Mouse (Mus musculus) thymus, postnatal 4 days (tissue): ENCODE data around the gene Col11a1.
A peak's percentile ranks its signal among the peaks of the same experiment; 100 is the strongest.

Experiments
- DNase-seq: peaks from one replicate; pipeline ENCODE4 v3.0.0; 2021

Gene Col11a1

GRCm38 (mm10) chr3:114029971-114030635 is at the start of gene Col11a1:
Gene Col11a1, plus strand, starts transcription at chr3:114030540.
- no peak for DNase-seq

- DNase-seq, result no peak
Measured at GRCm38 (mm10) chr3:113990936-113991335, 39.4 kb upstream of the Col11a1 start.

GRCm38 (mm10) chr3:114030886-114031285 is 546 bp downstream of the Col11a1 start:
- no peak for DNase-seq

- DNase-seq, result no peak
Measured at GRCm38 (mm10) chr3:114031351-114032213, 1.2 kb downstream of the Col11a1 start.

- no peak for DNase-seq
Measured at GRCm38 (mm10) chr3:114032333-114032732, 2.0 kb downstream of the Col11a1 start.

GRCm38 (mm10) chr3:114052406-114052805 is 22.1 kb downstream of the Col11a1 start:
- DNase-seq, result no peak

- DNase-seq, result no peak
Measured at GRCm38 (mm10) chr3:114053501-114053900, 23.2 kb downstream of the Col11a1 start.

GRCm38 (mm10) chr3:114065123-114065522 is 34.8 kb downstream of the Col11a1 start:
- no peak for DNase-seq

GRCm38 (mm10) chr3:114065587-114065986 is 35.2 kb downstream of the Col11a1 start:
- DNase-seq, result no peak

GRCm38 (mm10) chr3:114099335-114099734 is 69.0 kb downstream of the Col11a1 start:
- DNase-seq, result no peak

- peak; percentile 7 for DNase-seq
Measured at GRCm38 (mm10) chr3:114107099-114107498, 76.8 kb downstream of the Col11a1 start.

- DNase-seq, result no peak
Measured at GRCm38 (mm10) chr3:114147140-114147539, 116.8 kb downstream of the Col11a1 start.

GRCm38 (mm10) chr3:114197964-114198750 is 167.8 kb downstream of the Col11a1 start:
- no peak for DNase-seq

- no peak for DNase-seq
Measured at GRCm38 (mm10) chr3:114212255-114212654, 181.9 kb downstream of the Col11a1 start.

- DNase-seq, result no peak
Measured at GRCm38 (mm10) chr3:114216105-114216504, 185.8 kb downstream of the Col11a1 start.

GRCm38 (mm10) chr3:114229501-114229900 is 199.2 kb downstream of the Col11a1 start:
- no peak for DNase-seq
